Mouse (Mus musculus) heart, adult 11 months (tissue): ENCODE measurements around the gene Sacm1l.

Experiments used
- DNase-seq: peaks from one replicate; pipeline ENCODE4 v3.0.0; 2022

Sacm1l gene

GRCm38 (mm10) chr9:123589240-123589910, 59.8 kb downstream of the Sacm1l start:
- no peak for DNase-seq

- no peak for DNase-seq
These were observed 65.6 kb downstream of the Sacm1l start for GRCm38 (mm10) chr9:123595194-123595593.

- DNase-seq: no peak
These were observed 67.4 kb downstream of the Sacm1l start for GRCm38 (mm10) chr9:123596910-123597309.

GRCm38 (mm10) chr9:123597376-123597775, 67.8 kb downstream of the Sacm1l start:
- DNase-seq: no peak

GRCm38 (mm10) chr9:123601529-123601928, 72.0 kb downstream of the Sacm1l start:
- no peak for DNase-seq

- no peak for DNase-seq
These were observed 90.9 kb downstream of the Sacm1l start for GRCm38 (mm10) chr9:123620311-123621098.

GRCm38 (mm10) chr9:123624741-123625140, 95.2 kb downstream of the Sacm1l start:
- DNase-seq: no peak

GRCm38 (mm10) chr9:123625821-123626220, 96.3 kb downstream of the Sacm1l start:
- no peak for DNase-seq

- DNase-seq: no peak
These were observed 102.1 kb downstream of the Sacm1l start for GRCm38 (mm10) chr9:123631666-123632065.

- DNase-seq: no peak
These were observed 102.7 kb downstream of the Sacm1l start, which contains the start of gene Slc6a20b for GRCm38 (mm10) chr9:123632281-123632680. Gene Slc6a20b (minus strand): TSS chr9:123632565.

GRCm38 (mm10) chr9:123632993-123633392, 103.4 kb downstream of the Sacm1l start:
- no peak for DNase-seq

GRCm38 (mm10) chr9:123636771-123637170, 107.2 kb downstream of the Sacm1l start:
- DNase-seq: no peak

- no peak for DNase-seq
These were observed 108.7 kb downstream of the Sacm1l start for GRCm38 (mm10) chr9:123638231-123638630.

- DNase-seq: peak; percentile 82
These were observed 109.1 kb downstream of the Sacm1l start for GRCm38 (mm10) chr9:123638668-123639089.

GRCm38 (mm10) chr9:123640106-123640505, 110.5 kb downstream of the Sacm1l start:
- peak; percentile 44 for DNase-seq
